Mouse (Mus musculus): ENCODE measurements around the gene Fopnl. TPM values are rescaled to one million over a fixed set of nuclear protein-coding genes. Genes with fewer than 3 reads are reported as not detected.

Fopnl gene
- polyA plus RNA-seq, 1 experiment from 2014 or later: 114 TPM

GRCm38 (mm10) chr16:14352234-14352633, 35.0 kb upstream of the Fopnl start:
- Histone ChIP-seq H3K9ac (no peak overlapping the region), H3K4me3 (no peak overlapping the region), H3K27ac (replicated peaks) (no peak overlapping the region), H3K9me3 (no peaks in the 10 kb centered on the region), H3K27me3 (replicated peaks) (0 out of 2 replicates have a peak, but pooled peaks cover 3% of the 10 kb centered on the region), H3K4me1 (no peaks in the 10 kb centered on the region), H3K4me2 (no peak overlapping the region), H3K36me3 (no peaks in the 10 kb centered on the region)
- WGBS: 69% methylated on average over 3 of the region's 3 CpGs
- no peak for ATAC-seq (ENCODE audit: extremely low read depth, insufficient number of reproducible peaks, low FRiP score, low TSS enrichment)

- Histone ChIP-seq H3K27me3 (replicated peaks) (0 out of 2 replicates have a peak, but pooled peaks cover 3% of the 10 kb centered on the region), H3K4me3 (no peak overlapping the region), H3K9me3 (no peaks in the 10 kb centered on the region), H3K4me2 (no peak overlapping the region), H3K36me3 (no peaks in the 10 kb centered on the region), H3K27ac (replicated peaks) (no peak overlapping the region), H3K9ac (no peak overlapping the region), H3K4me1 (no peaks in the 10 kb centered on the region)
- ATAC-seq (ENCODE audit: extremely low read depth, insufficient number of reproducible peaks, low FRiP score, low TSS enrichment): no peak
These were observed 34.4 kb upstream of the Fopnl start for GRCm38 (mm10) chr16:14351571-14351970.

GRCm38 (mm10) chr16:14344967-14345366, 27.8 kb upstream of the Fopnl start:
- no peaks in the 10 kb centered on the region for H3K4me1 ChIP-seq
- H3K27ac ChIP-seq (replicated peaks): no peak overlapping the region
- no peak overlapping the region for H3K9ac ChIP-seq
- H3K27me3 ChIP-seq (replicated peaks): no peaks in the 10 kb centered on the region
- no peak for ATAC-seq (ENCODE audit: extremely low read depth, insufficient number of reproducible peaks, low FRiP score, low TSS enrichment)
- no peaks in the 10 kb centered on the region for H3K36me3 ChIP-seq
- no peak overlapping the region for H3K4me2 ChIP-seq
- H3K9me3 ChIP-seq: no peaks in the 10 kb centered on the region
- no peak overlapping the region for H3K4me3 ChIP-seq
- 47% methylated on average over 3 of the region's 3 CpGs for WGBS

GRCm38 (mm10) chr16:14328156-14328555, 11.0 kb upstream of the Fopnl start:
- Histone ChIP-seq H3K4me3 (no peak overlapping the region), H3K4me2 (no peak overlapping the region), H3K27me3 (replicated peaks) (peaks cover 11% of the 10 kb centered on the region; the same call in 1 of the 2 replicates), H3K27ac (replicated peaks) (no peak overlapping the region), H3K9ac (no peak overlapping the region), H3K4me1 (no peaks in the 10 kb centered on the region), H3K36me3 (no peaks in the 10 kb centered on the region), H3K9me3 (no peaks in the 10 kb centered on the region)
- ATAC-seq (ENCODE audit: extremely low read depth, insufficient number of reproducible peaks, low FRiP score, low TSS enrichment): no peak
- 37% methylated on average over 1 of the region's 1 CpGs for WGBS

GRCm38 (mm10) chr16:14320494-14320893, 3.3 kb upstream of the Fopnl start:
- peaks cover 11% of the 10 kb centered on the region for H3K4me1 ChIP-seq
- no peak overlapping the region for H3K9ac ChIP-seq
- no peaks in the 10 kb centered on the region for H3K36me3 ChIP-seq
- no peak overlapping the region for H3K27ac ChIP-seq (replicated peaks)
- ATAC-seq (ENCODE audit: extremely low read depth, insufficient number of reproducible peaks, low FRiP score, low TSS enrichment): no peak
- H3K4me2 ChIP-seq: no peak overlapping the region
- WGBS: 42% methylated on average over 1 of the region's 1 CpGs
- no peak overlapping the region for H3K4me3 ChIP-seq
- no peaks in the 10 kb centered on the region for H3K9me3 ChIP-seq
- peaks cover 19% of the 10 kb centered on the region for H3K27me3 ChIP-seq (replicated peaks)

- Histone ChIP-seq H3K36me3 (peaks cover under 1% of the 10 kb centered on the region; the same call in 1 of the 2 replicates), H3K9me3 (no peaks in the 10 kb centered on the region), H3K27me3 (replicated peaks) (peaks cover 19% of the 10 kb centered on the region), H3K4me1 (peaks cover 13% of the 10 kb centered on the region), H3K4me3 (no peak overlapping the region), H3K4me2 (no peak overlapping the region), H3K27ac (replicated peaks) (no peak overlapping the region), H3K9ac (no peak overlapping the region)
- ATAC-seq (ENCODE audit: extremely low read depth, insufficient number of reproducible peaks, low FRiP score, low TSS enrichment): no peak
- WGBS: 72% methylated on average over 3 of the region's 3 CpGs
These were observed 2.5 kb upstream of the Fopnl start for GRCm38 (mm10) chr16:14319681-14320080.

- Histone ChIP-seq H3K4me3 (no peak overlapping the region), H3K9ac (no peak overlapping the region), H3K27ac (replicated peaks) (no peak overlapping the region), H3K36me3 (peaks cover 62% of the 10 kb centered on the region), H3K27me3 (replicated peaks) (no peaks in the 10 kb centered on the region), H3K4me2 (no peak overlapping the region), H3K9me3 (no peaks in the 10 kb centered on the region), H3K4me1 (peaks cover 18% of the 10 kb centered on the region)
- no peak for ATAC-seq (ENCODE audit: extremely low read depth, insufficient number of reproducible peaks, low FRiP score, low TSS enrichment)
- 93% methylated on average over 7 of the region's 7 CpGs for WGBS
These were observed 4.3 kb downstream of the Fopnl start for GRCm38 (mm10) chr16:14312914-14313313.

GRCm38 (mm10) chr16:14311371-14311770, 5.8 kb downstream of the Fopnl start:
- no peaks in the 10 kb centered on the region for H3K9me3 ChIP-seq
- peaks cover 77% of the 10 kb centered on the region for H3K36me3 ChIP-seq
- H3K4me1 ChIP-seq: peaks cover 16% of the 10 kb centered on the region
- H3K27ac ChIP-seq (replicated peaks): no peak overlapping the region
- no peak for ATAC-seq (ENCODE audit: extremely low read depth, insufficient number of reproducible peaks, low FRiP score, low TSS enrichment)
- WGBS: 47% methylated on average over 6 of the region's 6 CpGs
- H3K9ac ChIP-seq: no peak overlapping the region
- H3K4me2 ChIP-seq: no peak overlapping the region
- no peaks in the 10 kb centered on the region for H3K27me3 ChIP-seq (replicated peaks)
- no peak overlapping the region for H3K4me3 ChIP-seq

- H3K4me3 ChIP-seq: no peak overlapping the region
- H3K9ac ChIP-seq: no peak overlapping the region
- no peak overlapping the region for H3K27ac ChIP-seq (replicated peaks)
- H3K4me1 ChIP-seq: peaks cover 6% of the 10 kb centered on the region
- ATAC-seq (ENCODE audit: extremely low read depth, insufficient number of reproducible peaks, low FRiP score, low TSS enrichment): no peak
- WGBS: 83% methylated on average over 3 of the region's 3 CpGs
- H3K36me3 ChIP-seq: peaks cover 85% of the 10 kb centered on the region
- H3K27me3 ChIP-seq (replicated peaks): no peaks in the 10 kb centered on the region
- no peak overlapping the region for H3K4me2 ChIP-seq
- no peaks in the 10 kb centered on the region for H3K9me3 ChIP-seq
These were observed 7.4 kb downstream of the Fopnl start for GRCm38 (mm10) chr16:14309833-14310232.

- H3K27me3 ChIP-seq (replicated peaks): no peaks in the 10 kb centered on the region
- ATAC-seq (ENCODE audit: extremely low read depth, insufficient number of reproducible peaks, low FRiP score, low TSS enrichment): no peak
- peaks cover 84% of the 10 kb centered on the region for H3K36me3 ChIP-seq
- 74% methylated on average over 6 of the region's 6 CpGs for WGBS
- no peaks in the 10 kb centered on the region for H3K9me3 ChIP-seq
- H3K4me2 ChIP-seq: no peak overlapping the region
- no peak overlapping the region for H3K4me3 ChIP-seq
- peaks cover 15% of the 10 kb centered on the region for H3K4me1 ChIP-seq
- no peak overlapping the region for H3K27ac ChIP-seq (replicated peaks)
- H3K9ac ChIP-seq: no peak overlapping the region
These were observed 8.7 kb downstream of the Fopnl start for GRCm38 (mm10) chr16:14308245-14309073.

- 88% methylated on average over 1 of the region's 1 CpGs for WGBS
- peaks cover 82% of the 10 kb centered on the region for H3K36me3 ChIP-seq
These were observed 9.8 kb downstream of the Fopnl start for GRCm38 (mm10) chr16:14307373-14307772.

GRCm38 (mm10) chr16:14306451-14306850, 10.8 kb downstream of the Fopnl start:
- WGBS: 84% methylated on average over 1 of the region's 1 CpGs
- Histone ChIP-seq H3K9me3 (no peaks in the 10 kb centered on the region), H3K4me2 (no peak overlapping the region), H3K4me3 (no peak overlapping the region), H3K27me3 (replicated peaks) (no peaks in the 10 kb centered on the region), H3K36me3 (peaks cover 82% of the 10 kb centered on the region), H3K27ac (replicated peaks) (no peak overlapping the region), H3K9ac (no peak overlapping the region), H3K4me1 (peaks cover 15% of the 10 kb centered on the region)
- ATAC-seq (ENCODE audit: extremely low read depth, insufficient number of reproducible peaks, low FRiP score, low TSS enrichment): no peak

More at GRCm38 (mm10) chr16:14307373-14307772, 9.8 kb downstream of the Fopnl start:
- Histone ChIP-seq H3K4me1 (peaks cover 15% of the 10 kb centered on the region), H3K9ac (no peak overlapping the region), H3K27me3 (replicated peaks) (no peaks in the 10 kb centered on the region), H3K9me3 (no peaks in the 10 kb centered on the region), H3K4me3 (no peak overlapping the region), H3K27ac (replicated peaks) (no peak overlapping the region), H3K4me2 (no peak overlapping the region)
- no peak for ATAC-seq (ENCODE audit: extremely low read depth, insufficient number of reproducible peaks, low FRiP score, low TSS enrichment)

Measured in heart, embryonic 13.5 days (tissue).